Mouse (Mus musculus): ENCODE measurements at regions not wholly inside any gene's neighbourhood (a gene's known extent, or its start where the extent isn't known, plus 50 kb on each side); places are given as distances from the start of the nearest gene placed in this dataset.

DNA sequence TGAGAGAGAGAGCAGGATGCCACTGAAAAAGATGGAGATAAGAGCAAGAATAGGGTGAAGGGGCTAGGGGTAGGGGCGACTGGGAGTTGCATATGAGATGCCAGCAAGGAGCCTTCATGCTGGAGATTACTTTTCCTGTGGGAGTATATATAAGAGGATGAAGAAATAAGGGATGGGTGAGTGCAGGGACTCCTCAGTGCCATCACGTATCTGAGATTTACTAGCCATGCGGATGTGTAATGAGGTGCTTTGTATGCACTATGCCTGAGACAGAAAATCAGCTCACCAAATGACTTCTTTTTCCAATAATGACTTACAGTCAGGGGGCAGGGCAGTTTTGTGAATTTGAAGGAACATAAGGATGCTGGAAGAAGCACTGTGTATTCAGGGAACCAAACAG lies 302.7 kb upstream of the Nova1 start:
- DNase-seq (ENCODE audit: low spot score) (no peak), ATAC-seq (ENCODE audit: low FRiP score, low TSS enrichment) (no peak)
- H3K9me3 ChIP-seq (ENCODE audit: control insufficient read depth, low read length): no peaks in the 10 kb centered on the region
- WGBS: 79% methylated on average over 3 of the region's 3 CpGs
- H3K4me3 ChIP-seq (ENCODE audit: low read depth, low read length): no peak overlapping the region
- TF ChIP-seq CTCF (IDR thresholded peaks at IDR 0.05; ENCODE audit: low read depth) (no peak), EP300 (optimal IDR thresholded peaks at IDR 0.05) (no peak)
- H3K4me2 ChIP-seq (replicated peaks; ENCODE audit: low read depth): no peak overlapping the region
- no peak overlapping the region for H3K27ac ChIP-seq (replicated peaks)
- H3K4me1 ChIP-seq (replicated peaks; ENCODE audit: control insufficient read depth, insufficient read depth): no peaks in the 10 kb centered on the region
- no peaks in the 10 kb centered on the region for H3K27me3 ChIP-seq (ENCODE audit: control insufficient read depth, insufficient read depth, low read length)
- no peaks in the 10 kb centered on the region for H3K36me3 ChIP-seq (ENCODE audit: control insufficient read depth, insufficient read depth, low read length)
- H3K9ac ChIP-seq (ENCODE audit: low read length): no peak overlapping the region

DNA sequence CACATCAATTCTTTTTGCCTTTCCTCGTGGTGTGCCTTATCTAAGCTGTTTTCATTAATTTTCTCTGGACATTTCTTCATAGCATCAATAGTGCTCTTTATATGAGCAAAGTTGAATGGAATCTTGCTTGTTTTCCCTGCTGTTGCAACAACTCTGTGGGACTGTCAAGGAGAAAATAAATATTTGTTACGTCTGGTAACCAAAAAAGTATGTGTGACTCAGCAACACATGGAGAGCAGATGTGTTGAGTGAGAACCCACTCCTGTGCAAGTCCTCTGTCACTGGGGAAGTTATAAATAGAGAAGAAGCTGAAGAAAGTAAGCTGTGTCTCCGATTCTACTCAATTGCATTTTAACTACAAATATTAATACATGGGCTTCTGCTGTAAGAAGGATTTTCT lies 298.8 kb upstream of the Nova1 start:
- no peak overlapping the region for H3K9ac ChIP-seq (ENCODE audit: low read length)
- ATAC-seq (ENCODE audit: low FRiP score, low TSS enrichment): no peak
- H3K27me3 ChIP-seq (ENCODE audit: control insufficient read depth, insufficient read depth, low read length): no peaks in the 10 kb centered on the region
- no peak overlapping the region for H3K4me2 ChIP-seq (replicated peaks; ENCODE audit: low read depth)
- no peaks in the 10 kb centered on the region for H3K36me3 ChIP-seq (ENCODE audit: control insufficient read depth, insufficient read depth, low read length)
- H3K4me1 ChIP-seq (replicated peaks; ENCODE audit: control insufficient read depth, insufficient read depth): no peaks in the 10 kb centered on the region
- 35% methylated on average over 3 of the region's 3 CpGs for WGBS
- TF ChIP-seq CTCF (IDR thresholded peaks at IDR 0.05; ENCODE audit: low read depth) (no peak), EP300 (optimal IDR thresholded peaks at IDR 0.05) (no peak)
- no peak for DNase-seq (ENCODE audit: low spot score)
- H3K9me3 ChIP-seq (ENCODE audit: control insufficient read depth, low read length): no peaks in the 10 kb centered on the region
- no peak overlapping the region for H3K27ac ChIP-seq (replicated peaks)
- H3K4me3 ChIP-seq (ENCODE audit: low read depth, low read length): no peak overlapping the region

DNA sequence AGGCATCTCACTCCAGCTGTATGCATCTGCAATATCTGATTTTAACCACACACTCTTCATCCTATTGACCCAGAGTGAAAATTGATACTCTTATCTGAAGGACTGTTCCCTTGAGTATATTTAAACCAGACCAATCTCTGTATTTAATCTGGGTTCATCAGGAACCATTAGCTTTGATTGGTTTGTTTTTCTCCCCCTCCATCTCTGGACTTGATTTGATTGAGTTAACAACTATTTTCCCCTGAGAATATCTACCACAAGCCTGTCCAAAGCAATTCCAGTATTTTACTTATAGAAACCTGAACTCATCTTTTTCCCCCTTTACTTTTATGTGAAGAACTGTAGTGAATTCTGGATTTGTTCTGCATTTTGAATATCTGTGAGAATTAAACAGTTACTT lies 270.5 kb upstream of the Nova1 start:
- Histone ChIP-seq H3K9me3 (ENCODE audit: control insufficient read depth, low read length) (no peaks in the 10 kb centered on the region), H3K36me3 (ENCODE audit: control insufficient read depth, insufficient read depth, low read length) (no peaks in the 10 kb centered on the region), H3K4me3 (ENCODE audit: low read depth, low read length) (no peak overlapping the region), H3K9ac (ENCODE audit: low read length) (no peak overlapping the region), H3K4me1 (replicated peaks; ENCODE audit: control insufficient read depth, insufficient read depth) (no peaks in the 10 kb centered on the region), H3K4me2 (replicated peaks; ENCODE audit: low read depth) (no peak overlapping the region), H3K27me3 (ENCODE audit: control insufficient read depth, insufficient read depth, low read length) (no peaks in the 10 kb centered on the region), H3K27ac (replicated peaks) (no peak overlapping the region)
- TF ChIP-seq CTCF (IDR thresholded peaks at IDR 0.05; ENCODE audit: low read depth): no peak
- ATAC-seq (ENCODE audit: low FRiP score, low TSS enrichment): no peak
- no peak for DNase-seq (ENCODE audit: low spot score)

DNA sequence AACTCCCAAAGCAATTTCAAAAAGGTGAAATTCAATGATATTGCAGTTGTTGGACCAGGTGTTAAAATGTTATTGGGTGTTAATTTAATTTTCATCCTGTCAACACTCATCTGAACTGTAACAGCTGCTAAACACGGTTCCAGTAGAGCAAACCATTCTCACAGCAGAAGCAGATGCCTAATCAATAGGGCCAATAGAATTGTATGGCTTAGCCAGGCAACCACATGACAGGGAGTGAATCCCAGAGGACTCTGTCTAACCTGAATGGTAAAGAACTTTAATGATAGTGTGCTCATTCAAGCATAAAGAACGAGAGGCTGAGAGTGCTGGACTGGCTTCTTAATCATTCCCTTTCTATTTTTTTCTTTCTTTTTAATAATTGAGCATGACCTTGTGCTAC lies 256.2 kb upstream of the Nova1 start:
- Histone ChIP-seq H3K4me1 (replicated peaks; ENCODE audit: control insufficient read depth, insufficient read depth) (no peaks in the 10 kb centered on the region), H3K36me3 (ENCODE audit: control insufficient read depth, insufficient read depth, low read length) (no peaks in the 10 kb centered on the region), H3K9ac (ENCODE audit: low read length) (no peak overlapping the region), H3K4me2 (replicated peaks; ENCODE audit: low read depth) (no peak overlapping the region), H3K27ac (replicated peaks) (no peak overlapping the region), H3K4me3 (ENCODE audit: low read depth, low read length) (no peak overlapping the region), H3K27me3 (ENCODE audit: control insufficient read depth, insufficient read depth, low read length) (no peaks in the 10 kb centered on the region), H3K9me3 (ENCODE audit: control insufficient read depth, low read length) (no peaks in the 10 kb centered on the region)
- TF ChIP-seq CTCF (IDR thresholded peaks at IDR 0.05; ENCODE audit: low read depth) (no peak), EP300 (optimal IDR thresholded peaks at IDR 0.05) (no peak)
- WGBS: 71% methylated on average over 2 of the region's 2 CpGs
- DNase-seq (ENCODE audit: low spot score): no peak
- no peak for ATAC-seq (ENCODE audit: low FRiP score, low TSS enrichment)

- DNase-seq (ENCODE audit: low spot score): no peak
- no peak for ATAC-seq (ENCODE audit: low FRiP score, low TSS enrichment)
- 76% methylated on average over 1 of the region's 1 CpGs for WGBS
- H3K9ac ChIP-seq (ENCODE audit: low read length): no peak overlapping the region
- H3K27ac ChIP-seq (replicated peaks): no peak overlapping the region
- no peaks in the 10 kb centered on the region for H3K27me3 ChIP-seq (ENCODE audit: control insufficient read depth, insufficient read depth, low read length)
- no peak overlapping the region for H3K4me2 ChIP-seq (replicated peaks; ENCODE audit: low read depth)
- no peaks in the 10 kb centered on the region for H3K36me3 ChIP-seq (ENCODE audit: control insufficient read depth, insufficient read depth, low read length)
- no peaks in the 10 kb centered on the region for H3K4me1 ChIP-seq (replicated peaks; ENCODE audit: control insufficient read depth, insufficient read depth)
- no peaks in the 10 kb centered on the region for H3K9me3 ChIP-seq (ENCODE audit: control insufficient read depth, low read length)
- TF ChIP-seq EP300 (optimal IDR thresholded peaks at IDR 0.05) (no peak), CTCF (IDR thresholded peaks at IDR 0.05; ENCODE audit: low read depth) (no peak)
- H3K4me3 ChIP-seq (ENCODE audit: low read depth, low read length): no peak overlapping the region
Measured at GRCm38 (mm10) chr12:47052474-47052873, 233.7 kb upstream of the Nova1 start.

- Histone ChIP-seq H3K9me3 (ENCODE audit: control insufficient read depth, low read length) (no peaks in the 10 kb centered on the region), H3K9ac (ENCODE audit: low read length) (no peak overlapping the region), H3K4me2 (replicated peaks; ENCODE audit: low read depth) (no peak overlapping the region), H3K27me3 (ENCODE audit: control insufficient read depth, insufficient read depth, low read length) (no peaks in the 10 kb centered on the region), H3K4me1 (replicated peaks; ENCODE audit: control insufficient read depth, insufficient read depth) (no peaks in the 10 kb centered on the region), H3K4me3 (ENCODE audit: low read depth, low read length) (no peak overlapping the region), H3K36me3 (ENCODE audit: control insufficient read depth, insufficient read depth, low read length) (no peaks in the 10 kb centered on the region), H3K27ac (replicated peaks) (no peak overlapping the region)
- DNase-seq (ENCODE audit: low spot score): no peak
- TF ChIP-seq CTCF (IDR thresholded peaks at IDR 0.05; ENCODE audit: low read depth) (no peak), EP300 (optimal IDR thresholded peaks at IDR 0.05) (no peak)
- no peak for ATAC-seq (ENCODE audit: low FRiP score, low TSS enrichment)
- WGBS: 63% methylated on average over 6 of the region's 6 CpGs
Measured at GRCm38 (mm10) chr12:47020810-47021348, 202.2 kb upstream of the Nova1 start.
